Mouse (Mus musculus) liver, adult 2 months (tissue): ENCODE data around the gene Kdm8.

Source experiments
- CTCF ChIP-seq: fragments of 200-500 bp; IDR thresholded peaks from 2 replicates; pipeline ENCODE4 v1.5.1; 2011; ENCODE audit warnings: low read depth, low read length, control low read depth
- POLR2A ChIP-seq: fragments of 200-500 bp; IDR thresholded peaks from 2 replicates; pipeline ENCODE4 v1.6.1; 2011; ENCODE audit warnings: low read length, control low read depth; ENCODE audit not compliant: insufficient read depth; ENCODE audit errors: extremely low read depth

GRCm38 (mm10) chr7:125495864-125496440, 51.5 kb downstream of the Kdm8 start:
- TF ChIP-seq CTCF: no peak
- TF ChIP-seq POLR2A: no peak
